Mouse (Mus musculus) limb, embryonic 12.5 days (tissue): ENCODE measurements around the gene Cox5b. TPM values are rescaled to one million over a fixed set of nuclear protein-coding genes. Genes with fewer than 3 reads are reported as not detected.

Source experiments
- ATAC-seq: fragments of 200-750 bp; cut with Nextera tagmentation; 2 replicates; pipeline ENCODE4 v1.8.0; 2017; ENCODE audit warnings: low read depth, moderate TSS enrichment; ENCODE audit not compliant: insufficient number of reproducible peaks, insufficient read depth, low FRiP score, low TSS enrichment
- H3K27ac ChIP-seq: fragments of 300-500 bp; sonication (generic); 2 replicates; pipeline ENCODE4 v1.5.1; 2016; ENCODE audit warnings: mild to moderate bottlenecking, moderate library complexity
- H3K27me3 ChIP-seq: fragments of 300-500 bp; sonication (generic); 2 replicates; pipeline ENCODE4 v1.6.1; 2016; ENCODE audit warnings: mild to moderate bottlenecking, moderate library complexity
- H3K36me3 ChIP-seq: fragments of 300-500 bp; sonication (generic); 2 replicates; pipeline ENCODE4 v1.6.1; 2016; ENCODE audit warnings: mild to moderate bottlenecking, moderate library complexity
- H3K4me1 ChIP-seq: fragments of 300-500 bp; sonication (generic); replicated peaks from 2 replicates; pipeline ENCODE4 v1.6.1; 2016
- H3K4me2 ChIP-seq: fragments of 300-500 bp; sonication (generic); 2 replicates; pipeline ENCODE4 v1.6.1; 2016; ENCODE audit warnings: mild to moderate bottlenecking, moderate library complexity
- H3K4me3 ChIP-seq: fragments of 300-500 bp; sonication (generic); replicated peaks from 2 replicates; pipeline ENCODE4 v1.5.1; 2016; ENCODE audit warnings: mild to moderate bottlenecking
- H3K9ac ChIP-seq: fragments of 300-500 bp; sonication (generic); replicated peaks from 2 replicates; pipeline ENCODE4 v1.6.1; 2016; ENCODE audit warnings: mild to moderate bottlenecking, moderate library complexity
- H3K9me3 ChIP-seq: fragments of 300-500 bp; sonication (generic); 2 replicates; pipeline ENCODE4 v1.6.1; 2016; ENCODE audit warnings: mild to moderate bottlenecking, moderate library complexity
- WGBS: fragments of 180-500 bp; shearing (Covaris S2); methylation state at CpG from one replicate; pipeline ENCODE4 v1.1.7; 2016; 5-methylcytosine and 5-hydroxymethylcytosine counted together
- polyA plus RNA-seq: library from polyadenylated mRNA; unstranded; fragments of >200 nt; fragmentation: Nextera tagmentation; extraction: Ambion mirVana; gene quantifications from 2 replicates; pipeline ENCODE4 v1.2.1, GENCODE M21; 2016

The Cox5b gene
- polyA plus RNA-seq, 1 experiment from 2014 or later: 454 TPM

DNA sequence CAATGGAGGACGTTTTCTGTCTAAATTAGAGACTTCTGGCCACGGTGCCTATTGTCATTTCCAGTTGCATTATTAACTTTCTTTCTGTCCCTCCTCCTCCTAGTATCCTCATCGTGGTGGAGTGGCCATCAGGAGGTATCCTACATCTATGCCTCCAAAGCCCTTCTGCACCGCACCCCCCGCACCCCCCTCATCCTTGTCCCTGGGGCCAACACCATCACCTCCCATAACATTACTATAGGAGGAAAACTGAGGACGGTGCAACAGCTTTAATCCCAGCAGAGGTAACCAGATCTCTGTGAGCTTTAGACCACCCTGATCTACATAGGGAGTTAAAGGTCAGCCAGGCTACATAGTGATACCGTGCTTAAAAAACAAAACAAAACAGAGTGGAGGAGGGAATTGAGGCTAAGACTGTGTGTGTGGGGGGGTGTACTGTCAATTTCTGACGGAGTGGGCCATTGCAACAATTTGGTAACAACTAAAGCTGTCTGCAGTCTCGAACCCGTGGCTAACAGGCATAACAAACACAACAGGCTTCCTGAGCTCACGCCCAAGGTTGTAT is 496 bp upstream of the Cox5b start:
- Histone ChIP-seq H3K9ac (peak overlapping the region; percentile 80), H3K4me2 (peak overlapping the region; percentile 89), H3K27me3 (no peaks in the 10 kb centered on the region), H3K4me1 (peaks cover 12% of the 10 kb centered on the region), H3K27ac (peak overlapping the region; percentile 5; the same call in 1 of the 2 replicates), H3K36me3 (peaks cover 24% of the 10 kb centered on the region), H3K9me3 (no peaks in the 10 kb centered on the region), H3K4me3 (peak overlapping the region; percentile 87)
- peak; percentile 23 for ATAC-seq
- 62% methylated on average over 11 of the region's 11 CpGs for WGBS

DNA sequence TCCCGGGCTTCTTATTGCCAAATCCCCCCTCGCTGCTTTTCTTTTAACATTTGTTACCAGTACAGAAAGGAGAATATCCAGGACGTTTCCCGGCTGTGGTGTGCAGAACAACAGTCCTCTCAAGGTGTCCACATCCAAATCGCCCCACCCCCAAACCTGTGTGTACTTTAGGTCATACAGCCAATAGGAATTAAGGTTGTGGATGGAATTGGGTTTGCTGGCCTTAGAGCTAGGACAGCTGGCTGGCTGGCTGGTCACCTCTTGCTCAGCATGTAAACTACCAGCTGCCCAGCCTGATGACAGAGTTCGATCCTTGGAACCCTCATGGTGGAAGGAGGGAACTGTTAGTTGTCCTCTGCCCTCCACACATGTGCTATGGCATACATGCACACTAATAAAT is 3.6 kb downstream of the Cox5b start:
- WGBS: 86% methylated on average over 6 of the region's 6 CpGs
- peaks cover 12% of the 10 kb centered on the region for H3K4me1 ChIP-seq
- H3K4me3 ChIP-seq: no peak overlapping the region
- H3K9ac ChIP-seq: no peak overlapping the region
- ATAC-seq: no peak
- peaks cover 43% of the 10 kb centered on the region for H3K36me3 ChIP-seq
- no peak overlapping the region for H3K27ac ChIP-seq
- no peaks in the 10 kb centered on the region for H3K9me3 ChIP-seq
- H3K27me3 ChIP-seq: no peaks in the 10 kb centered on the region
- no peak overlapping the region for H3K4me2 ChIP-seq

DNA sequence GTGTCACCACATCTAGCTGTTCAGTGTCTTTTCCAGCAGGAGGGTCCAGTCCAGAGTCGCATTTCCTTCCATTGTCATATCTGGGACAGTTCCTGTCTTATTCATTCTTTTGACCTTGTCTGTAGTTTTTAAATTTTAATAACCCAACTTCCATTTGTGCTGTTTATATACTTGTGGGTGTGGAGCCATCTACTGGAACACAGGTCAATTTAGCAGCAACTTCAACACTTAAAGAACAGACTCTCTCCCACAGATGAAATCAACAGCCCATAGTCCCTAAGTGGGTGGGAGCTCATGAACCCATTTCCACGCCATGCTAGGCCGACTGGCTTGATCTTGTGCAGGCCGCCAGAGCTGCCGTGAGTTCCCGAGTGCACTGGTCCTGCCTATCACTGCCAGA is 5.2 kb downstream of the Cox5b start:
- Histone ChIP-seq H3K4me2 (no peak overlapping the region), H3K36me3 (peaks cover 58% of the 10 kb centered on the region), H3K27ac (no peak overlapping the region), H3K4me3 (no peak overlapping the region), H3K9me3 (no peaks in the 10 kb centered on the region), H3K4me1 (peaks cover 9% of the 10 kb centered on the region), H3K27me3 (no peaks in the 10 kb centered on the region), H3K9ac (no peak overlapping the region)
- ATAC-seq: no peak
- WGBS: 61% methylated on average over 6 of the region's 6 CpGs

DNA sequence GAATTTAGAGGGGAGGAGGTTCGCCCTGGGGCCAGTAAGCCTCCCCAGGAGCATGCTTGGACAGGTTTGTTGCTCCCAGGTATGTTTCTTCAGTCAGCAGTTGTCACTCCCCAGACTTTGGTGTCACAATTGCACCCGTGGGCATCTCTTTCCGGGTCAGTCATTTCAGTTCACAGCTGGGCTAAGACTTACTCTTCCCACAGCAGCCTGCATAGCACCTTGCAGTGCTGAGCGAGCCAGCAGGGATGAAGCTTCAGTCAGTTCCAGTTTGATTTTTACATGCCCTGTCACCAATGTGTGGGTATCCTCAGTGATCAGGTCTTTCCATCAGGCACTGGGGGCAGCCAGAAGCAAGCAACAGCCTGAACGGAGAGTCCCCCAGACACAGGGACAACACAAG is 5.8 kb downstream of the Cox5b start:
- Histone ChIP-seq H3K27ac (no peak overlapping the region), H3K4me3 (no peak overlapping the region), H3K9me3 (no peaks in the 10 kb centered on the region), H3K27me3 (no peaks in the 10 kb centered on the region), H3K4me1 (peaks cover 6% of the 10 kb centered on the region), H3K36me3 (peaks cover 64% of the 10 kb centered on the region), H3K4me2 (no peak overlapping the region), H3K9ac (no peak overlapping the region)
- WGBS: 68% methylated on average over 5 of the region's 5 CpGs
- no peak for ATAC-seq

DNA sequence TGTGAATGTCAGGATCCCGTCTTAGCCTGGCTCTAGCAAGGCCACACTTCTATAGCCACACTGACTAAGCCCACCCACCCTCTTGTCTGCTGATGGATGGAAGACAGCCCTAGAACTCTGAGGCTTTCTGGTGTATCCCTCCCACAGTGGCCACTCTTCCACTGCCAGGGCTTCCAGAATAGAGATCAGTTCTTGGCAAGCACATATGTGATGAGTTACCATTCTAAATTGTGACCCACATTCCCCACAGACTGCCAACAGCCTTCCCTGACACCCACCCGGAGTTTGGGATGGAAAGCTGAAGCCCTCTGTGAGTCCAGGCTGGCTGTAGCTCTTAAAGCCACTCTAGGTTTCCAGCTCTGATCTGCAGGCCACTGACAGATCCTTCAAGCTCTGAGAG is 15.9 kb downstream of the Cox5b start:
- 81% methylated on average over 2 of the region's 2 CpGs for WGBS
- H3K9me3 ChIP-seq: no peaks in the 10 kb centered on the region
- H3K27me3 ChIP-seq: no peaks in the 10 kb centered on the region
- peaks cover 55% of the 10 kb centered on the region for H3K36me3 ChIP-seq
- no peak overlapping the region for H3K4me3 ChIP-seq
- ATAC-seq: no peak
- H3K4me1 ChIP-seq: peaks cover 17% of the 10 kb centered on the region
- no peak overlapping the region for H3K9ac ChIP-seq
- H3K4me2 ChIP-seq: no peak overlapping the region
- no peak overlapping the region for H3K27ac ChIP-seq

DNA sequence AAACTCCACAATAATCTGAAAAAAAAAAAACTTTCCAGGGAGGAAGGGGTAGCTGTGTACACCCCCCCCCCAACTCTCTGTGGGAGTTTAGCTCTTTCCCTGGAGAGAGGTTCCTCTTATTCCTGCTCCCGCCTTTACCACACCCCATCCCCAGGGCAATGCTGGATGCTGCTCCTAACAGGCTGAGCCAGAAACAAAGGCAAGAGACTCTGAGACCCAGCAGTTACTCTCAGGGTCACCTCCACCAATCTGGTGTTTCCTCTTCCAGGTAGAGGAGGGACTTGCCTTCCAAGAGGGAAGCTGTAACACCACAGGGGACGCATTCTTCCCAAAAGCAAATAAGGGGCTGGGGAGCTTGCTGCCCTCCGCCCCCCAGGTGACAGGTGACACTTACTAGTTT is 16.5 kb downstream of the Cox5b start:
- Histone ChIP-seq H3K27me3 (no peaks in the 10 kb centered on the region), H3K36me3 (peaks cover 49% of the 10 kb centered on the region), H3K4me1 (peaks cover 17% of the 10 kb centered on the region), H3K4me2 (no peak overlapping the region), H3K27ac (no peak overlapping the region), H3K9ac (0 out of 2 replicates have a peak overlapping the region, but pooled peaks have one; percentile 93), H3K4me3 (no peak overlapping the region), H3K9me3 (no peaks in the 10 kb centered on the region)
- no peak for ATAC-seq
- 79% methylated on average over 3 of the region's 3 CpGs for WGBS

DNA sequence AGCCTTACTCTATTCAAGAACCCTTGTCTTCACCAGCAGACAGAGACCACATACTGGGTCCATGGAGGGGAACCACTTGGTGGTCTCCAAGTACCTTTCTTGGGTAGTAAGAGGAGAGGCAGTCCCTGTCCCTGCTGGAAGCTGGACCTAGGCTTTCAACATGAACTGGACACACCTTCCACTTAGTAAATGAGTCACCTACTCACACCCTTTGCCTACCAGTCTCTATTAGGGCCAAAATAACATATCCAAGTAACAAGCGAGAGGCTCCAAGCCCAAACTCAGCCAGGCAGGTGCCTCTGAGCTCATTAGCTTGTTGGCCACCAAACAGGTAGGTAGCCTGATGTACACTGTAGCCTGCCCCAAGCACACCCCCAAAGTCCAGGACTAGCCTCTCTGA is 17.4 kb downstream of the Cox5b start:
- Histone ChIP-seq H3K4me3 (peak overlapping the region; percentile 94), H3K4me1 (peaks cover 17% of the 10 kb centered on the region), H3K4me2 (peak overlapping the region; percentile 89), H3K27ac (peak overlapping the region; percentile 87; the same call in 1 of the 2 replicates), H3K36me3 (peaks cover 40% of the 10 kb centered on the region), H3K27me3 (no peaks in the 10 kb centered on the region), H3K9ac (peak overlapping the region; percentile 93), H3K9me3 (no peaks in the 10 kb centered on the region)
- no peak for ATAC-seq
- WGBS: 84% methylated on average over 1 of the region's 1 CpGs

DNA sequence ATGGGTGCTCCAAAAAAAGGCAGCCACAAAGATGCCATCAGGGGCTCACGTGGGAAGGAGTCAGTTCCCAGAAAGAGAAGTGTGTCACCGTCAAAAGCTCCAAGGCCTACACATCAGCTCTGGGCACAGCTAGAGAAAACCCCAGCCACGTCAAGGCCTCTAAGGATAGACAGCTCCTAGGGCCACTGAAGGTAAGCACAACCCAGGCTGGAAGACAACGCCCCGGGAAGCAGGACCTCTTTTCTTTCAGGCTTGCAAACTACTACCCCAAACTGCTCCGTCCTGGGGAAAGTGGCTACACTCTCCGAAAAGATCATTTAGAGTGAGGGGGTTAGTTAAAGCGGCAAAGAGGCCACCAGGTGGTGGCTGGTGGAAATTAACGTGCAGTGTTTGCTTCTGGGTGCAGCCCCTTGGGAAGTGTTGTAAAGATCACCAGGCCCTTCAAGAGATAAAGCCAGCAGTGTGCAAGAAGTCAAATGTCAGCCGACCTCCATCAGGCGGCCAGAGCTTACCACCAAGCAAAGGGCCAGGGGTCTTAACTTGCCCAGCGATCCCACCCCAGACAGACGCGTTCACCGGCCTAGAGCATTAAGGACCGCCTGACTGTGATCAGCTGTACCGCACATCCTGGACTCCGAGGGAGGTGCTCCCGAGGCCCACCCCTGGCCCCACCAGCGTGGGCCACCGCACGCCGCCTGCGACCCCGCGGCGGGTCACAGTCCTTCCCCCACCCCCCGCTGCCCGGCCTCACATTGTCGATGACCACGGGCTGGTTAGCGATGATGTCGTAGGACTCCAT is 18.0 kb downstream of the Cox5b start:
- WGBS: under 1% methylated on average over 33 of the region's 33 CpGs
- Histone ChIP-seq H3K4me3 (peak overlapping the region; percentile 94), H3K9me3 (no peaks in the 10 kb centered on the region), H3K36me3 (peaks cover 34% of the 10 kb centered on the region), H3K9ac (peak overlapping the region; percentile 93), H3K4me2 (peak overlapping the region; percentile 89), H3K27me3 (no peaks in the 10 kb centered on the region), H3K4me1 (peaks cover 17% of the 10 kb centered on the region), H3K27ac (peak overlapping the region; percentile 87)
- peak; percentile 86 for ATAC-seq

DNA sequence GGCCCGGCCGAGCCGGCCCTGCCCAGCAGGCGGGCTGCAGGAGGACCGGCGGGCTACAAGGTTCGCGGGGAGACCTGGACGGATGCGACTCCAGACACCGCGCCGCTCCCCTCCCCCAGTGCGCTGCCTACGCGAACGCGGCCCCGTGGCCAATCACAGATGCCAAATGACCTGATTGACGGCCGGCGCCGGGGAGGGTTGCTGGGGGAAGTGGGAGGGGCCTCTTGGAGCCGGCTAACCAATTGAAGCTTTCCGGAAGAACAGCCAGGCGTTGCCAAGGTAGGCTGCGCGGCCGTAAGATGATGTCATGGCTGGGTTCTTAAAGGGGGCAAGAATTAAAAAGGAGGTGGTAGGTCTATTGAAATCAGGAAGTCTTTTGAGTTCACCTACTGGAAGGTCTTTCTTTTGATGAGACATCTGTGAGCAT is 18.6 kb downstream of the Cox5b start, which contains the start of gene 4933424G06Rik:
TSS of gene 4933424G06Rik (plus strand) at position 296 of the 427 bp plus-strand sequence.
- Histone ChIP-seq H3K9me3 (no peaks in the 10 kb centered on the region), H3K27me3 (no peaks in the 10 kb centered on the region), H3K4me3 (peak within 1 kb of the TSS; percentile 94), H3K4me2 (peak within 1 kb of the TSS; percentile 89), H3K9ac (peak within 1 kb of the TSS; percentile 93), H3K27ac (peak within 1 kb of the TSS; percentile 87), H3K4me1 (peaks cover 17% of the 10 kb centered on the region), H3K36me3 (peaks cover 28% of the 10 kb centered on the region)
- ATAC-seq: peak; percentile 94
- WGBS: under 1% methylated on average over 29 of the region's 29 CpGs

DNA sequence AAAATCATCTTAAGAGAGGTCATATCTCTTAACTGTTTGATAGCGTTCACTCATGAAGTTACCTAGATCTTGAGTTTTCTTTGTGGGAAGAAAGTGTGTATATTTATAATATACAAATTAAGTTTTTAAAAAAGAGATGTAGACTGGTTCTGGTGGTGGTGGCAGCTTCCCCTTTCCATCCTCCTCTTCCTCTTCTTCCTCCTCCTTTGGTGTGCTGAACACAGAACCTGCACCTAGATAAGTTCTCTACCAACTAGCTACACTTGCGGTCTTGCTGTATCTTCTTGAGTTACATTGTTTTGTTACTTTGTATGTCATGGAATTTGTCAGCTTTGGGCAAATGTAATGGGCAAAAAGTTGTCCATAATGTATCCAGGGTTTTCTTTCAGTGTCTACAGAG is 19.9 kb downstream of the Cox5b start:
- WGBS: 99% methylated on average over 2 of the region's 2 CpGs

DNA sequence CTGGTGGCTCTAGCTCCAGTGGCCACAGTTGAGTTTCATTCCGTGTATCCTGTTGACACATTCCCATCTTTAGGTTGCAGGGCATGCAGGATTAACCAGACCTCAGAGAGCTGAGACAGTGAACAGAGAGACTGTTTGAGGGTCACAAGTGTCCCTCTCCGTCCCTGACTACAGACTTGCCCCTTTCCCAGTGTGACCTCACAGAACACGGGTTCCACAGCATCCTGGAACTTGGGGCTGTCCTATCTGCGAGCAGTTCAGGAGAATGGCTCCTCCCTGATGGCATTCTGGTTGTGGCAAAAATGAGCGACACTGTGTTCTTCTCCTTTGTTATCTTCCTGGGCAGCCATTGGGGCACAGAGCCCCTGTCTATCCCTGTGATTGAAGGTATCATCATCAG is 23.1 kb downstream of the Cox5b start, which contains the start of gene Actr1b:
TSS of gene Actr1b (minus strand) at position 112 of the 400 bp plus-strand sequence.
- Histone ChIP-seq H3K27me3 (no peaks in the 10 kb centered on the region), H3K36me3 (no peaks in the 10 kb centered on the region), H3K27ac (no peak within 1 kb of the TSS), H3K4me3 (no peak within 1 kb of the TSS), H3K4me1 (peaks cover 3% of the 10 kb centered on the region; the same call in 1 of the 2 replicates), H3K4me2 (no peak within 1 kb of the TSS), H3K9me3 (no peaks in the 10 kb centered on the region), H3K9ac (no peak within 1 kb of the TSS)
- 81% methylated on average over 5 of the region's 5 CpGs for WGBS
- no peak for ATAC-seq

More for the DNA sequence above, 19.9 kb downstream of the Cox5b start:
- Histone ChIP-seq H3K4me3 (no peak overlapping the region), H3K36me3 (peaks cover 16% of the 10 kb centered on the region), H3K27ac (no peak overlapping the region), H3K4me2 (no peak overlapping the region), H3K27me3 (no peaks in the 10 kb centered on the region), H3K9me3 (no peaks in the 10 kb centered on the region), H3K4me1 (peaks cover 17% of the 10 kb centered on the region), H3K9ac (no peak overlapping the region)
- ATAC-seq: no peak
